Mouse (Mus musculus) midbrain, embryonic 12.5 days (tissue): ENCODE data around the gene Hsf2bp. TPM values are rescaled to one million over a fixed set of nuclear protein-coding genes. Genes with fewer than 3 reads are reported as not detected.

Experiments
- ATAC-seq: fragments of 200-750 bp; cut with Nextera tagmentation; 2 replicates; pipeline ENCODE4 v1.8.0; 2017; ENCODE audit warnings: low read depth, moderate TSS enrichment, moderate library complexity; ENCODE audit not compliant: low FRiP score
- H3K27ac ChIP-seq: fragments of 300-500 bp; sonication (generic); replicated peaks from 2 replicates; pipeline ENCODE4 v1.5.1; 2016; ENCODE audit warnings: mild to moderate bottlenecking
- H3K27me3 ChIP-seq: fragments of 300-500 bp; sonication (generic); 2 replicates; pipeline ENCODE4 v1.6.1; 2016; ENCODE audit warnings: mild to moderate bottlenecking
- H3K36me3 ChIP-seq: fragments of 300-500 bp; sonication (generic); 2 replicates; pipeline ENCODE4 v1.6.1; 2016
- H3K4me1 ChIP-seq: fragments of 300-500 bp; sonication (generic); 2 replicates; pipeline ENCODE4 v1.6.1; 2016
- H3K4me2 ChIP-seq: fragments of 300-500 bp; sonication (generic); replicated peaks from 2 replicates; pipeline ENCODE4 v1.6.1; 2016; ENCODE audit warnings: mild to moderate bottlenecking, moderate library complexity
- H3K4me3 ChIP-seq: fragments of 300-500 bp; sonication (generic); 2 replicates; pipeline ENCODE4 v1.5.1; 2016; ENCODE audit warnings: mild to moderate bottlenecking
- H3K9ac ChIP-seq: fragments of 300-500 bp; sonication (generic); replicated peaks from 2 replicates; pipeline ENCODE4 v1.6.1; 2016; ENCODE audit warnings: mild to moderate bottlenecking, moderate library complexity
- H3K9me3 ChIP-seq: fragments of 300-500 bp; sonication (generic); 2 replicates; pipeline ENCODE4 v1.6.1; 2016; ENCODE audit warnings: mild to moderate bottlenecking
- WGBS: fragments of 180-500 bp; shearing (Covaris S2); methylation state at CpG from one replicate; pipeline ENCODE4 v1.1.7; 2016; 5-methylcytosine and 5-hydroxymethylcytosine counted together
- polyA plus RNA-seq: library from polyadenylated mRNA; unstranded; fragments of >200 nt; fragmentation: Nextera tagmentation; extraction: Ambion mirVana; gene quantifications from 2 replicates; pipeline ENCODE4 v1.2.1, GENCODE M21; 2016

Gene Hsf2bp
- polyA plus RNA-seq, 1 experiment from 2014 or later = 0.66 TPM

GRCm38 (mm10) chr17:31998351-31998750, 37.8 kb downstream of the Hsf2bp start:
- H3K9me3 ChIP-seq = no peaks in the 10 kb centered on the region
- ATAC-seq = no peak
- H3K27me3 ChIP-seq = no peaks in the 10 kb centered on the region
- no peak overlapping the region for H3K9ac ChIP-seq
- H3K4me3 ChIP-seq = no peak overlapping the region
- WGBS = 87% methylated on average over 1 of the region's 1 CpGs
- H3K36me3 ChIP-seq = no peaks in the 10 kb centered on the region
- no peaks in the 10 kb centered on the region for H3K4me1 ChIP-seq
- H3K27ac ChIP-seq = no peak overlapping the region
- no peak overlapping the region for H3K4me2 ChIP-seq

DNA sequence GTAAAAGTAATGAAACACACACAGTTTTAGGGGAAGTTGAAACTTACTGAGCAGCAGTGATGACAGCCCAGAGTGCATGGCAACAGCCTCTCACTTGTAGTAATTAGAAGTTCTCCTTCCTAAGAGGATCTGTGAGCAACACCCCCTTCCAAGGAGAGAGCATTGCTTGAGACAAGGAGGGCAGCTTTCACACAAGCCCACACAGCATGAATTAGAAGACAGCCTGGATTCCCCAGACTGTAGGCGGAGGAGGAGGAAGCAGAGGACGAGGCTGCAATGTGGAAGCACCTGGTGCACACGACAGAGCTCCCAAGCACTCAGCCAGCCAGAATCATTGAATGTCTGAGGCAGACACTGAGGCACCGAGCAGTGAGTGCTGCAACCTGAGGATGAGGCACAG, 39.8 kb downstream of the Hsf2bp start:
- Histone ChIP-seq H3K27me3 (no peaks in the 10 kb centered on the region), H3K36me3 (no peaks in the 10 kb centered on the region), H3K9ac (no peak overlapping the region), H3K4me3 (no peak overlapping the region), H3K27ac (no peak overlapping the region), H3K4me1 (no peaks in the 10 kb centered on the region), H3K9me3 (no peaks in the 10 kb centered on the region), H3K4me2 (no peak overlapping the region)
- ATAC-seq = no peak
- WGBS = 69% methylated on average over 4 of the region's 4 CpGs

GRCm38 (mm10) chr17:31995784-31996183, 40.4 kb downstream of the Hsf2bp start:
- Histone ChIP-seq H3K9me3 (no peaks in the 10 kb centered on the region), H3K4me2 (no peak overlapping the region), H3K4me3 (no peak overlapping the region), H3K27ac (no peak overlapping the region), H3K4me1 (no peaks in the 10 kb centered on the region), H3K36me3 (no peaks in the 10 kb centered on the region), H3K27me3 (no peaks in the 10 kb centered on the region), H3K9ac (no peak overlapping the region)
- WGBS = 93% methylated on average over 2 of the region's 2 CpGs
- no peak for ATAC-seq

GRCm38 (mm10) chr17:31994132-31994531, 42.0 kb downstream of the Hsf2bp start:
- Histone ChIP-seq H3K4me3 (no peak overlapping the region), H3K27ac (no peak overlapping the region), H3K4me2 (no peak overlapping the region), H3K36me3 (no peaks in the 10 kb centered on the region), H3K4me1 (no peaks in the 10 kb centered on the region), H3K9me3 (no peaks in the 10 kb centered on the region), H3K27me3 (no peaks in the 10 kb centered on the region), H3K9ac (no peak overlapping the region)
- ATAC-seq = no peak

GRCm38 (mm10) chr17:31993354-31993753, 42.8 kb downstream of the Hsf2bp start:
- Histone ChIP-seq H3K4me3 (no peak overlapping the region), H3K9ac (no peak overlapping the region), H3K4me1 (no peaks in the 10 kb centered on the region), H3K27me3 (no peaks in the 10 kb centered on the region), H3K27ac (no peak overlapping the region), H3K9me3 (no peaks in the 10 kb centered on the region), H3K4me2 (no peak overlapping the region), H3K36me3 (no peaks in the 10 kb centered on the region)
- ATAC-seq = no peak
- 74% methylated on average over 1 of the region's 1 CpGs for WGBS

DNA sequence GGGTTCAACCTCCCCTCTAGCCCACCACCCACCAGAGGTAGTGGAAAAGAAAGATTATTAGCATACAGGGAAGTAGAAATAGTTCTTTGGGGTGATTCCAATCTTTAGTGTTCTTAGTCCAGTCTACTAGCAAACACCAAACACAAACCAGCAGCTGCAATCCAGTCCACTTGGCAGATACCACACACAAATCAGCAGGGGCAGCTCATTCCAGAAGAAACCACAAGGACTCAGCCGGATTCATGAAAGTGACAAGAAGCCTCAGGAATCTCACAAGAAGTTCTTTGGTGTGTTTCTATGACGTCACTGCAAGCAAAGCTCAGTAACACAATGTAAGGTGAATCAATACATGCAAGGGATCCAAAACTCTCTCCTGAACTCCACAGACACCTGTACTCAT, 44.1 kb downstream of the Hsf2bp start:
- Histone ChIP-seq H3K36me3 (no peaks in the 10 kb centered on the region), H3K4me2 (no peak overlapping the region), H3K9me3 (no peaks in the 10 kb centered on the region), H3K27ac (no peak overlapping the region), H3K9ac (no peak overlapping the region), H3K4me3 (no peak overlapping the region), H3K4me1 (no peaks in the 10 kb centered on the region), H3K27me3 (no peaks in the 10 kb centered on the region)
- 60% methylated on average over 2 of the region's 2 CpGs for WGBS
- no peak for ATAC-seq

GRCm38 (mm10) chr17:31989035-31989434, 47.1 kb downstream of the Hsf2bp start:
- no peak overlapping the region for H3K4me2 ChIP-seq
- no peaks in the 10 kb centered on the region for H3K27me3 ChIP-seq
- 90% methylated on average over 2 of the region's 2 CpGs for WGBS
- H3K4me3 ChIP-seq = no peak overlapping the region
- no peaks in the 10 kb centered on the region for H3K4me1 ChIP-seq
- no peak overlapping the region for H3K9ac ChIP-seq
- H3K27ac ChIP-seq = no peak overlapping the region
- no peak for ATAC-seq
- no peaks in the 10 kb centered on the region for H3K36me3 ChIP-seq
- H3K9me3 ChIP-seq = no peaks in the 10 kb centered on the region

DNA sequence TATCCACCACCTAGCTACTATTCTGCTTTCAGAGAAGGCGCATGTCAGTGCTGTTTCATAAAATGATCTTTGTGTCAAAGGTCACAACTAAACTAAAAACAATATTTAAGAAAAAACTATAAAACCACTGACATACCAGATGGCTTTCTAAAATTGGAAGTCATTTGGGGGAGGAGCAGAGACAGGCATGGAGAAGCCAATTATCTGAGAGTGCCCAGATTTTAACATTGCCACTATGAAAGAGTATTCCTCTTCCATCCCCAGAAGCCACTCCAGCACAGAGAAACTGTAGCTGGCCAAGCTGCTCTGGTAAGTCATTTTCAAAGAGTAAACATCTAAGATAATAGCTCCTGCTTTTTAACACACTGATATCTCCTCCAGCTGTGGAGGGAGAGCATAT, 49.2 kb downstream of the Hsf2bp start:
- ATAC-seq = no peak
- Histone ChIP-seq H3K27ac (no peak overlapping the region), H3K4me2 (no peak overlapping the region), H3K4me1 (no peaks in the 10 kb centered on the region), H3K9me3 (no peaks in the 10 kb centered on the region), H3K9ac (no peak overlapping the region), H3K4me3 (no peak overlapping the region), H3K27me3 (no peaks in the 10 kb centered on the region), H3K36me3 (no peaks in the 10 kb centered on the region)
- 93% methylated on average over 1 of the region's 1 CpGs for WGBS

GRCm38 (mm10) chr17:31983491-31983890, 52.7 kb downstream of the Hsf2bp start:
- Histone ChIP-seq H3K4me3 (no peak overlapping the region), H3K27me3 (no peaks in the 10 kb centered on the region), H3K4me1 (no peaks in the 10 kb centered on the region), H3K9ac (no peak overlapping the region), H3K9me3 (no peaks in the 10 kb centered on the region), H3K36me3 (no peaks in the 10 kb centered on the region), H3K27ac (no peak overlapping the region), H3K4me2 (no peak overlapping the region)
- 62% methylated on average over 3 of the region's 3 CpGs for WGBS
- no peak for ATAC-seq

- 84% methylated on average over 11 of the region's 11 CpGs for WGBS
- Histone ChIP-seq H3K9ac (no peak overlapping the region), H3K36me3 (no peaks in the 10 kb centered on the region), H3K9me3 (no peaks in the 10 kb centered on the region), H3K27ac (no peak overlapping the region), H3K4me2 (no peak overlapping the region), H3K4me1 (no peaks in the 10 kb centered on the region), H3K4me3 (no peak overlapping the region), H3K27me3 (no peaks in the 10 kb centered on the region)
- no peak for ATAC-seq
Observed at GRCm38 (mm10) chr17:31982326-31983190, 53.6 kb downstream of the Hsf2bp start.

- no peaks in the 10 kb centered on the region for H3K9me3 ChIP-seq
- H3K36me3 ChIP-seq = no peaks in the 10 kb centered on the region
- no peak for ATAC-seq
- H3K4me1 ChIP-seq = no peaks in the 10 kb centered on the region
- no peak overlapping the region for H3K4me2 ChIP-seq
- H3K27me3 ChIP-seq = no peaks in the 10 kb centered on the region
- WGBS = 78% methylated on average over 4 of the region's 4 CpGs
- H3K4me3 ChIP-seq = no peak overlapping the region
- H3K27ac ChIP-seq = no peak overlapping the region
- H3K9ac ChIP-seq = no peak overlapping the region
Observed at GRCm38 (mm10) chr17:31979888-31980287, 56.3 kb downstream of the Hsf2bp start.

- Histone ChIP-seq H3K36me3 (no peaks in the 10 kb centered on the region), H3K9ac (no peak overlapping the region), H3K27ac (no peak overlapping the region), H3K4me3 (no peak overlapping the region), H3K9me3 (no peaks in the 10 kb centered on the region), H3K27me3 (no peaks in the 10 kb centered on the region), H3K4me1 (no peaks in the 10 kb centered on the region), H3K4me2 (no peak overlapping the region)
- ATAC-seq = no peak
Observed at GRCm38 (mm10) chr17:31977131-31977530, 59.0 kb downstream of the Hsf2bp start.

DNA sequence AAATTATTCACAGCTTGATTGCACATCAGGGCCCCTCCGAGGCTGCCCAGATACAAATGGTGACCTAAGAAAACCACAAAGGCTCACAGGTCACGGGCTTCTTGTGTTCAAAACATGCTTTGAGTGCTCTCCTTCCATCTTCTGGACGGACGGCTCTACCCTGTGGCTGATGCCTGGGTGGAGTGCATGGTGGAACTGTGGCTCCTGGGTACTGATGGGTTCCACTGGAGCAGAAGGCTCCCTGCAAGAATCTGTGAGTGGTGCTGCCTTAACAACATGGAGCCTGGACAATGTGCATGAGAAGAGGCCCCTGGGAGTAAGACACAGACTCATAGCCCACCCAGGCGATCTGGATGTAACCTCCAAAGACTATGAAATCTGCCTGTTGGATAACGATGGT, 59.6 kb downstream of the Hsf2bp start:
- Histone ChIP-seq H3K27ac (no peak overlapping the region), H3K4me2 (no peak overlapping the region), H3K36me3 (no peaks in the 10 kb centered on the region), H3K27me3 (no peaks in the 10 kb centered on the region), H3K4me1 (no peaks in the 10 kb centered on the region), H3K9me3 (no peaks in the 10 kb centered on the region), H3K9ac (no peak overlapping the region), H3K4me3 (no peak overlapping the region)
- no peak for ATAC-seq
- 77% methylated on average over 6 of the region's 6 CpGs for WGBS
